Mouse (Mus musculus): Measurements from ENCODE around the gene Spcs1. TPM values are rescaled to one million over a fixed set of nuclear protein-coding genes. Genes with fewer than 3 reads are reported as not detected.

Gene Spcs1
- total and polyA plus RNA-seq, 3 experiments = 188 to 419 (median 208) TPM

GRCm38 (mm10) chr14:30976222-30976621 is 25.2 kb downstream of the Spcs1 start:
- no peaks in the 10 kb centered on the region for H3K9me3 ChIP-seq (replicated peaks; ENCODE audit: insufficient read depth, low read length)
- DNase-seq (ENCODE audit: low read depth, low spot score) = no peak
- H3K9ac ChIP-seq (ENCODE audit: control insufficient read depth, low read depth, low read length, poor library complexity, severe bottlenecking) = no peak overlapping the region
- no peaks in the 10 kb centered on the region for H3K4me1 ChIP-seq (ENCODE audit: control insufficient read depth in 1 of 2, insufficient read depth in 2 of 2, low read length in 2 of 2)
- H3K4me3 ChIP-seq (ENCODE audit: control insufficient read depth in 1 of 2, insufficient read depth in 1 of 2, low read depth in 2 of 2, low read length in 2 of 2) = no peak overlapping the region
- TF ChIP-seq POLR2A (IDR thresholded peaks at IDR 0.05; ENCODE audit: control insufficient read depth in 1 of 2, insufficient read depth in 1 of 2, low read depth in 1 of 2, low read length in 2 of 2, poor library complexity in 1 of 2) (no peak), MYB (IDR thresholded peaks at IDR 0.05; ENCODE audit: low read depth, low read length) (no peak), MAFK (IDR thresholded peaks at IDR 0.05; ENCODE audit: borderline replicate concordance, low read depth, low read length) (no peak), MEF2A (IDR thresholded peaks at IDR 0.05; ENCODE audit: extremely low read depth, insufficient replicate concordance, low read depth, low read length, poor library complexity, severe bottlenecking) (no peak), CTCF (IDR thresholded peaks at IDR 0.05 in 2 of 3, conservative IDR thresholded peaks at IDR 0.05 in 1 of 3; ENCODE audit: control insufficient read depth in 1 of 3, insufficient read depth in 1 of 3, low read depth in 2 of 3, low read length in 3 of 3, poor library complexity in 1 of 3, severe bottlenecking in 1 of 3) (no peak), RCOR1 (IDR thresholded peaks at IDR 0.05; ENCODE audit: low read depth, low read length) (no peak), MXI1 (IDR thresholded peaks at IDR 0.05; ENCODE audit: low read depth, low read length) (no peak), POLR2AphosphoS5 (IDR thresholded peaks at IDR 0.05; ENCODE audit: borderline replicate concordance, low read depth, low read length) (no peak), ZMIZ1 (IDR thresholded peaks at IDR 0.05; ENCODE audit: low read depth, low read length) (no peak), RAD21 (IDR thresholded peaks at IDR 0.05; ENCODE audit: low read depth, low read length) (no peak), GABPA (IDR thresholded peaks at IDR 0.05; ENCODE audit: low read depth, low read length) (no peak), BHLHE40 (IDR thresholded peaks at IDR 0.05; ENCODE audit: borderline replicate concordance, low read depth, low read length) (no peak), MYC (IDR thresholded peaks at IDR 0.05; ENCODE audit: low read depth, low read length) (no peak), MAX (IDR thresholded peaks at IDR 0.05; ENCODE audit: low read length) (no peak), USF1 (IDR thresholded peaks at IDR 0.05; ENCODE audit: low read depth, low read length) (no peak), ZC3H11A (IDR thresholded peaks at IDR 0.05; ENCODE audit: low read depth, low read length) (no peak)
- no peaks in the 10 kb centered on the region for H3K36me3 ChIP-seq (ENCODE audit: control insufficient read depth in 1 of 2, insufficient read depth in 2 of 2, low read length in 2 of 2)
- H3K27me3 ChIP-seq (ENCODE audit: control insufficient read depth in 1 of 2, insufficient read depth in 2 of 2, low read length in 2 of 2) = no peaks in the 10 kb centered on the region
- no peak overlapping the region for H3K27ac ChIP-seq (ENCODE audit: control insufficient read depth, low read depth, low read length)
- H3K79me2 ChIP-seq (ENCODE audit: control insufficient read depth, insufficient read depth, low read length, poor library complexity) = no peaks in the 10 kb centered on the region

- no peak overlapping the region for H3K27ac ChIP-seq (ENCODE audit: control insufficient read depth, low read depth, low read length)
- no peaks in the 10 kb centered on the region for H3K4me1 ChIP-seq (ENCODE audit: control insufficient read depth in 1 of 2, insufficient read depth in 2 of 2, low read length in 2 of 2)
- no peak for DNase-seq (ENCODE audit: low read depth, low spot score)
- no peak overlapping the region for H3K9ac ChIP-seq (ENCODE audit: control insufficient read depth, low read depth, low read length, poor library complexity, severe bottlenecking)
- no peaks in the 10 kb centered on the region for H3K79me2 ChIP-seq (ENCODE audit: control insufficient read depth, insufficient read depth, low read length, poor library complexity)
- H3K9me3 ChIP-seq (replicated peaks; ENCODE audit: insufficient read depth, low read length) = no peaks in the 10 kb centered on the region
- TF ChIP-seq POLR2A (IDR thresholded peaks at IDR 0.05; ENCODE audit: control insufficient read depth in 1 of 2, insufficient read depth in 1 of 2, low read depth in 1 of 2, low read length in 2 of 2, poor library complexity in 1 of 2) = no peak
- no peak for TF ChIP-seq ETS1 (IDR thresholded peaks at IDR 0.05; ENCODE audit: low read depth, low read length)
- no peaks in the 10 kb centered on the region for H3K27me3 ChIP-seq (ENCODE audit: control insufficient read depth in 1 of 2, insufficient read depth in 2 of 2, low read length in 2 of 2)
- H3K36me3 ChIP-seq (ENCODE audit: control insufficient read depth in 1 of 2, insufficient read depth in 2 of 2, low read length in 2 of 2) = no peaks in the 10 kb centered on the region
- no peak overlapping the region for H3K4me3 ChIP-seq (ENCODE audit: control insufficient read depth in 1 of 2, insufficient read depth in 1 of 2, low read depth in 2 of 2, low read length in 2 of 2)
Observed at GRCm38 (mm10) chr14:30974204-30974603, 27.3 kb downstream of the Spcs1 start.
